Mouse (Mus musculus) thymus, adult 2 months (tissue): Measurements from ENCODE around the gene Dync1li1.

Source experiments
- CTCF ChIP-seq: fragments of 200-500 bp; IDR thresholded peaks from 2 replicates; pipeline ENCODE4 v1.5.1; 2012; ENCODE audit warnings: mild to moderate bottlenecking, control low read depth, low read length, moderate library complexity, borderline replicate concordance; ENCODE audit not compliant: control insufficient read depth, poor library complexity, insufficient read depth; ENCODE audit errors: extremely low read depth
- POLR2A ChIP-seq: fragments of 200-500 bp; IDR thresholded peaks from 2 replicates; pipeline ENCODE4 v1.6.1; 2012; ENCODE audit warnings: mild to moderate bottlenecking, low read length, control low read depth, moderate library complexity; ENCODE audit not compliant: control insufficient read depth, poor library complexity, insufficient read depth; ENCODE audit errors: extremely low read depth

- no peak for TF ChIP-seq CTCF
- no peak for TF ChIP-seq POLR2A
Measured at GRCm38 (mm10) chr9:114752311-114752710, 63.7 kb downstream of the Dync1li1 start.
